Mouse (Mus musculus) liver, embryonic 12.5 days (tissue): Measurements from ENCODE around the gene Gjb3. TPM values are rescaled to one million over a fixed set of nuclear protein-coding genes. Genes with fewer than 3 reads are reported as not detected.
A peak's percentile ranks its signal among the peaks of the same experiment; 100 is the strongest.

Source experiments
- ATAC-seq: fragments of 200-750 bp; cut with Nextera tagmentation; 2 replicates; pipeline ENCODE4 v1.8.0; 2017; ENCODE audit warnings: moderate number of reproducible peaks, mild to moderate bottlenecking, moderate library complexity
- H3K27ac ChIP-seq: fragments of 300-500 bp; sonication (generic); 2 replicates; pipeline ENCODE4 v1.5.1; 2016; ENCODE audit warnings: mild to moderate bottlenecking
- H3K27me3 ChIP-seq: fragments of 300-500 bp; sonication (generic); replicated peaks from 2 replicates; pipeline ENCODE4 v1.6.1; 2016; ENCODE audit warnings: mild to moderate bottlenecking, moderate library complexity
- H3K36me3 ChIP-seq: fragments of 300-500 bp; sonication (generic); 2 replicates; pipeline ENCODE4 v1.6.1; 2016; ENCODE audit warnings: mild to moderate bottlenecking, moderate library complexity
- H3K4me1 ChIP-seq: fragments of 300-500 bp; sonication (generic); 2 replicates; pipeline ENCODE4 v1.6.1; 2016
- H3K4me2 ChIP-seq: fragments of 300-500 bp; sonication (generic); 2 replicates; pipeline ENCODE4 v1.6.1; 2016; ENCODE audit warnings: mild to moderate bottlenecking, moderate library complexity
- H3K4me3 ChIP-seq: fragments of 300-500 bp; sonication (generic); 2 replicates; pipeline ENCODE4 v1.5.1; 2016; ENCODE audit warnings: mild to moderate bottlenecking, moderate library complexity
- H3K9ac ChIP-seq: fragments of 300-500 bp; sonication (generic); 2 replicates; pipeline ENCODE4 v1.6.1; 2016; ENCODE audit warnings: mild to moderate bottlenecking, moderate library complexity
- H3K9me3 ChIP-seq: fragments of 300-500 bp; sonication (generic); replicated peaks from 2 replicates; pipeline ENCODE4 v1.6.1; 2016; ENCODE audit warnings: mild to moderate bottlenecking, moderate library complexity
- WGBS: fragments of 180-500 bp; shearing (Covaris S2); methylation state at CpG from one replicate; pipeline ENCODE4 v1.1.7; 2016; ENCODE audit not compliant: insufficient replicate concordance; 5-methylcytosine and 5-hydroxymethylcytosine counted together
- polyA plus RNA-seq: library from polyadenylated mRNA; unstranded; fragments of >200 nt; fragmentation: Nextera tagmentation; extraction: Ambion mirVana; gene quantifications from 2 replicates; pipeline ENCODE4 v1.2.1, GENCODE M21; 2016

The Gjb3 gene
- 0.16 TPM in 1 of 2 replicates, not detected in the other for polyA plus RNA-seq

GRCm38 (mm10) chr4:127330181-127331100, at the start of gene Gjb3:
Gjb3 (minus strand) TSS chr4:127330844.
- Histone ChIP-seq H3K27me3 (peaks cover 73% of the 10 kb centered on the region), H3K4me2 (peak within 1 kb of the TSS; percentile 28; the same call in 1 of the 2 replicates), H3K4me1 (peaks cover 10% of the 10 kb centered on the region), H3K36me3 (no peaks in the 10 kb centered on the region), H3K9me3 (no peaks in the 10 kb centered on the region), H3K4me3 (no peak within 1 kb of the TSS), H3K27ac (no peak within 1 kb of the TSS), H3K9ac (no peak within 1 kb of the TSS)
- WGBS, result 4% methylated on average over 47 of the region's 49 CpGs
- ATAC-seq, result no peak

- Histone ChIP-seq H3K4me2 (no peak overlapping the region), H3K9me3 (no peaks in the 10 kb centered on the region), H3K27ac (no peak overlapping the region), H3K27me3 (no peaks in the 10 kb centered on the region), H3K4me3 (no peak overlapping the region), H3K9ac (no peak overlapping the region), H3K4me1 (no peaks in the 10 kb centered on the region), H3K36me3 (no peaks in the 10 kb centered on the region)
- WGBS, result 29% methylated on average over 4 of the region's 4 CpGs
- no peak for ATAC-seq
Measured at GRCm38 (mm10) chr4:127377344-127377743, 46.7 kb upstream of the Gjb3 start.

DNA sequence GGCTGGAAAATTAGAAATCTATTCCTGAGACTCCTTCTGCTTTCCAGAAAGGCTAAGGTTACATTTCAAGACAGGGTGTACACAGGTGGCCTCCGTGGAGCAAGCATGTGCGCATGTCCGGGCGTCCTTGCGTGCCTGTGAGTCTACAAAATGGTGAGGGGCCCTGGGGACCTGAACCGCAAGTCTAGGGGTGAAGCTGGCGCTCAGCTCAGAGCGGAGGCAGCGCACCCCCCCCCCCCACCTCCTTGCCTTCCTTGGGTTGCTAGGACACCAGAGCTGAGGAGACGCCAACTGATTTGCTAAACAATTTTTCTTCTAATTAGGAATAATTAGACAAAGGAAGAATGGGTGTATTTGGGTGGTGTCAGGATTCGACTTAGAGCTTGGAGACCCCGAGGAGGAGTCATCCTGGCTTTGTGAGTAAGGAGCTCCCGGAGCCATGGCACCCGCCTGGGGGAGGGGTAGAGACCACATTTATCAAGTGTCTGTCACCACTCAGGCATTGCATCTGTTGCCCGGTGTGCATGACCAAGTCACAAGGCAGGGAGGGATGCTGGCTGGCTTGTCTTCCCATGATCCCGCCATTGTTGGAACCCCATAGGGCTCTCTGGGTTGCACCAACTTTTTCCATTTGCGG, 45.0 kb upstream of the Gjb3 start:
- H3K27ac ChIP-seq, result no peak overlapping the region
- 0 out of 2 replicates have a peak, but pooled peaks cover 5% of the 10 kb centered on the region for H3K27me3 ChIP-seq
- no peak overlapping the region for H3K4me2 ChIP-seq
- no peak overlapping the region for H3K9ac ChIP-seq
- H3K4me1 ChIP-seq, result no peaks in the 10 kb centered on the region
- 74% methylated on average over 17 of the region's 17 CpGs for whole genome bisulfite sequencing
- H3K9me3 ChIP-seq, result no peaks in the 10 kb centered on the region
- H3K4me3 ChIP-seq, result no peak overlapping the region
- H3K36me3 ChIP-seq, result no peaks in the 10 kb centered on the region
- no peak for ATAC-seq

GRCm38 (mm10) chr4:127374645-127375044, 44.0 kb upstream of the Gjb3 start:
- H3K4me1 ChIP-seq, result no peaks in the 10 kb centered on the region
- H3K4me2 ChIP-seq, result no peak overlapping the region
- 0 out of 2 replicates have a peak, but pooled peaks cover 5% of the 10 kb centered on the region for H3K27me3 ChIP-seq
- H3K27ac ChIP-seq, result no peak overlapping the region
- no peak overlapping the region for H3K9ac ChIP-seq
- H3K36me3 ChIP-seq, result no peaks in the 10 kb centered on the region
- 59% methylated on average over 4 of the region's 4 CpGs for WGBS
- no peak overlapping the region for H3K4me3 ChIP-seq
- ATAC-seq, result no peak
- H3K9me3 ChIP-seq, result no peaks in the 10 kb centered on the region

GRCm38 (mm10) chr4:127373491-127373890, 42.8 kb upstream of the Gjb3 start:
- peaks cover 5% of the 10 kb centered on the region; the same call in 1 of the 2 replicates for H3K27me3 ChIP-seq
- H3K4me3 ChIP-seq, result no peak overlapping the region
- no peak for ATAC-seq
- H3K36me3 ChIP-seq, result no peaks in the 10 kb centered on the region
- no peaks in the 10 kb centered on the region for H3K4me1 ChIP-seq
- H3K27ac ChIP-seq, result no peak overlapping the region
- no peak overlapping the region for H3K4me2 ChIP-seq
- 65% methylated on average over 8 of the region's 8 CpGs for WGBS
- H3K9me3 ChIP-seq, result no peaks in the 10 kb centered on the region
- H3K9ac ChIP-seq, result no peak overlapping the region

DNA sequence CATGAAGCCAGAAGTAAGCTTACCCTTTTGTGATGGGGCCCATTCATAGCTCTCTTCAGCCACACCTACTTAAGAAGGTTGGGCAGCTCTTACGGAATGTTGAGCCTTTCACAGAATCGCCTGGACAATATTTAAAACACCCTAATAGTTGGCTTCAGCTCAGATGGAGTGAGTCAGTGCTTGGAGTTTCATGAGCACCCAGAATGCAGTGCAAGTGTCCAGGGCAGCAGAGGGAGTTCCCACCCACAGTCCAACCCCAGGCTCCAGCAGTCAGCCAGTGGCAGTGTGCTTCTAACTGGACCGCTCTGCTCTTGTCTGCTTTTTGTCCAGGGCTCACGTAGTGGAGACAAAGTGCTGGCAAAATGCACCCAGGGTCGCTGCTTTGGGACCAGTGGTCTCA, 40.9 kb upstream of the Gjb3 start:
- Histone ChIP-seq H3K27me3 (peaks cover 5% of the 10 kb centered on the region; the same call in 1 of the 2 replicates), H3K36me3 (no peaks in the 10 kb centered on the region), H3K4me3 (no peak overlapping the region), H3K4me2 (no peak overlapping the region), H3K4me1 (no peaks in the 10 kb centered on the region), H3K27ac (no peak overlapping the region), H3K9me3 (no peaks in the 10 kb centered on the region), H3K9ac (no peak overlapping the region)
- 62% methylated on average over 5 of the region's 5 CpGs for WGBS
- ATAC-seq, result no peak

DNA sequence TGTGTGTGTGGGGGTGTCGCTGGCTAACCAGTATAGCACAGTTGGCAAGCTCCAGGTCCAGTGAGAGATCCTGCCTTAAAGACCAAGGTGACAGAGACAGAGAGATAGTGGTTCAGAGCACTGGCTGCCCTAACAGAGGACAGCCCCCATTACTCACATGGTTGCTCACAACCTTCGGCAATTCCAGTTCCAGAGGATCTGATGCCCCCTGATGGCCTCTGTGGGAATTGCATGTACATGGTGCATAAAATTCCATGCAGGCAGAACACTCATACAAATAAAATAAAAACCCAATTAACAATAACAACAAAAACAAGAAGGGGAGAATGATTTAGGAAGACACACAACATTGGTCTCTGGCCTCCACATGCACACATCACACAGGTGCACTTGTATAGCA, 39.8 kb upstream of the Gjb3 start:
- WGBS, result 50% methylated on average over 2 of the region's 2 CpGs
- no peak for ATAC-seq
- peaks cover 5% of the 10 kb centered on the region; the same call in 1 of the 2 replicates for H3K27me3 ChIP-seq
- H3K4me3 ChIP-seq, result no peak overlapping the region
- no peaks in the 10 kb centered on the region for H3K36me3 ChIP-seq
- H3K4me2 ChIP-seq, result no peak overlapping the region
- H3K27ac ChIP-seq, result no peak overlapping the region
- no peaks in the 10 kb centered on the region for H3K4me1 ChIP-seq
- no peaks in the 10 kb centered on the region for H3K9me3 ChIP-seq
- H3K9ac ChIP-seq, result no peak overlapping the region

DNA sequence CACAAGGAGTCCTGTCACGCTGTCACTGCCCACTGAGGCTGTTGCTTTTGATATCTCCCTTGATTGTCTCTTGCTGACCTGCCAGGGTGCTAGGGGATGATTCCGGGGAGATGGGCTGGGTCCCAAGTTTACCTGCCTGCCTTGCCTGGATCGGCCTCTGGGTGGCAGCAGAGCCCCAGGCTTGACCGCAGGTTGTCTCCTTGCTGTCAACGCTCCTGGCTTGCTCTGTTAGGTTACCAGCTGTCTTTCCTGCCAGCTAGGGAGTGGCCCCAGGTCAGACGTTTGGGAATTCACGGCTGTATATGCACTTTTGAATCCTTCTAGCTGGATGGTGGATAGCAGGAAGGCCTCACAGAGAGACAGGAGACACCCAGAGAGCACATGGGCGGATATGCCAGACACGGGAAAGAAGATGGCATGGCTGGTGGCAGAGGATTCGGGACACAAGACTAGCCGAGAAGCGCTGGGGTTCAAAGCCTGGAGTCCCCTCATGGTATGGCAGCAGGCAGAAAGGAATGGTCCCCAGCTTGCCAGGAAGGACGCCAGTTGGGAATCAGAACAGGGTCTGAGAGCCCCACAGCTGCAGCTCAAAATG, 37.8 kb upstream of the Gjb3 start:
- H3K4me2 ChIP-seq, result no peak overlapping the region
- no peaks in the 10 kb centered on the region for H3K4me1 ChIP-seq
- H3K9ac ChIP-seq, result no peak overlapping the region
- no peaks in the 10 kb centered on the region for H3K36me3 ChIP-seq
- H3K27me3 ChIP-seq, result peaks cover 5% of the 10 kb centered on the region; the same call in 1 of the 2 replicates
- H3K9me3 ChIP-seq, result no peaks in the 10 kb centered on the region
- H3K27ac ChIP-seq, result no peak overlapping the region
- no peak overlapping the region for H3K4me3 ChIP-seq
- ATAC-seq, result no peak
- 27% methylated on average over 13 of the region's 13 CpGs for WGBS

GRCm38 (mm10) chr4:127365834-127366233, 35.2 kb upstream of the Gjb3 start:
- Histone ChIP-seq H3K27ac (no peak overlapping the region), H3K9me3 (no peaks in the 10 kb centered on the region), H3K9ac (no peak overlapping the region), H3K4me3 (no peak overlapping the region), H3K27me3 (no peaks in the 10 kb centered on the region; the same call in 1 of the 2 replicates), H3K4me1 (no peaks in the 10 kb centered on the region), H3K36me3 (no peaks in the 10 kb centered on the region), H3K4me2 (no peak overlapping the region)
- 38% methylated on average over 4 of the region's 4 CpGs for WGBS
- no peak for ATAC-seq

DNA sequence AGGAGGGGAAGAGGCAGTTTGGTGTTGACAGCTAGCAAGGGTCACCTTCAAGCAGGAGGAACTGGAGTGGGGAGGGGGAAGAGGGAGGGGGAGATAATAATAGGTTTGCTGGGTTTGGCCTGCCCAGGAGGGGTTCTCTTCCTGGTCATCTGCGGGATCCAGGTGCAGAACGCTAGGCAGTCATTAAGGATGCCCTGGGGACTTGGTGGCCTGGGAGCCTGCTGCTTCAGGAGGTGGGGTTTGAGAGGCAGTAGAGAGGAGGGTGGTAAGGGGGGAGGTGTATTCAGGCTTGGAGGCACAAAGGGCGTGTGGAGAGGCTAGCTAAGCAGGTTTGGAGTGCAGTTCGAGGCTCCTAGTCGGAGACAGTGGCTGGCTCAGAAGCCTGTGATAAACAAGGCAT, 34.8 kb upstream of the Gjb3 start:
- WGBS, result 23% methylated on average over 5 of the region's 5 CpGs
- Histone ChIP-seq H3K4me1 (no peaks in the 10 kb centered on the region), H3K9me3 (no peaks in the 10 kb centered on the region), H3K4me2 (no peak overlapping the region), H3K27ac (no peak overlapping the region), H3K27me3 (no peaks in the 10 kb centered on the region; the same call in 1 of the 2 replicates), H3K4me3 (no peak overlapping the region), H3K9ac (no peak overlapping the region), H3K36me3 (no peaks in the 10 kb centered on the region)
- ATAC-seq, result no peak

DNA sequence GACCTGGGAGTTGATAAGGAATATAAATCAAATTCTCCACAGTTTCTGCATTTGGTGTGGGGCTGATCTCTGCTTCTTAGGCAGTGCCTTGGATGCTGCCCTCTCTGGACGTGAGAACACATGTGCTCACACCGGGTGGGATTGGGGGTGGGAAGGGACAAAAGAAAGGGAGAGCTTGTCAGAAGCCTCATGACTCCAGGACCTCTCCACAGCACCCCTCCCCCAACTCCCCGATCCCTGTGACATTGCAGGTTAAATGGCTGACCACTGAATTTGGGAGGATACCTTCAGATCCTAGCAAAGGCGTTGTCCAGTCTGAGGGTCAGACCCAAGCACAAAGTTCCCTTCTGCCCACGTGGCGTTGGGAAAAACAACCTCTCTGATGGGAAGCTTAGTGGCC, 33.8 kb upstream of the Gjb3 start:
- no peak overlapping the region for H3K4me3 ChIP-seq
- H3K27ac ChIP-seq, result no peak overlapping the region
- no peak overlapping the region for H3K4me2 ChIP-seq
- H3K9me3 ChIP-seq, result no peaks in the 10 kb centered on the region
- no peaks in the 10 kb centered on the region for H3K36me3 ChIP-seq
- no peak for ATAC-seq
- H3K27me3 ChIP-seq, result peaks cover 9% of the 10 kb centered on the region; the same call in 1 of the 2 replicates
- no peaks in the 10 kb centered on the region for H3K4me1 ChIP-seq
- WGBS, result 52% methylated on average over 6 of the region's 6 CpGs
- no peak overlapping the region for H3K9ac ChIP-seq

DNA sequence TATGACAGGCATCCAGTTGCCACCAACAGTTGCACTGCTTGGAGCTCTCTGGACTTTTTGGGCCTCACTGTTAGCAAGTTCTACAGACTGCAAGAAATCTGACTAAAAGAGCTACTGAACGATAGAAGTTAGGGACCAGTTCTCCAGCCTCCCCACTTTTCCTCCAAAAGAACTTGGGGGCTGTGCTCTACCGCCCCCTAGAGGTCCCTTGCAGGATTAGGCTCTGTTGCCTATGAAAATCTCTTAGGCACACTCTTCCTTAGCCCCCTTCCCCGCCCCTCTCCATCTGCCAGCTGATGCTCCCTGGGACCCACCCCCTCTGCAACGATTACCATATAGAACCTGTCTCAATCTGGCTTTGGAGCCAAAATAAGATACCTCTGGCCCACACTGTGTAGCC, 32.7 kb upstream of the Gjb3 start:
- no peak for ATAC-seq
- Histone ChIP-seq H3K27ac (no peak overlapping the region), H3K27me3 (peaks cover 19% of the 10 kb centered on the region; the same call in 1 of the 2 replicates), H3K9me3 (no peaks in the 10 kb centered on the region), H3K4me3 (no peak overlapping the region), H3K4me1 (no peaks in the 10 kb centered on the region), H3K9ac (no peak overlapping the region), H3K4me2 (no peak overlapping the region), H3K36me3 (no peaks in the 10 kb centered on the region)
- WGBS, result 47% methylated on average over 4 of the region's 4 CpGs
